Mouse (Mus musculus): ENCODE results near the gene Nxph1. TPM values are rescaled to one million over a fixed set of nuclear protein-coding genes. Genes with fewer than 3 reads are reported as not detected.

Gene Nxph1
- under 1 TPM; 0.12 to 0.16 TPM for total RNA-seq (2021)
- long read RNA-seq, experiment 1, result 0 reads
- long read RNA-seq, experiment 2, result 0 reads

- no peak for DNase-seq (ENCODE audit: low spot score in 2 of 2)
Observed at GRCm38 (mm10) chr6:8948131-8948470, at the start of gene Nxph1. TSS of gene Nxph1 (plus strand) at chr6:8948431.

DNA sequence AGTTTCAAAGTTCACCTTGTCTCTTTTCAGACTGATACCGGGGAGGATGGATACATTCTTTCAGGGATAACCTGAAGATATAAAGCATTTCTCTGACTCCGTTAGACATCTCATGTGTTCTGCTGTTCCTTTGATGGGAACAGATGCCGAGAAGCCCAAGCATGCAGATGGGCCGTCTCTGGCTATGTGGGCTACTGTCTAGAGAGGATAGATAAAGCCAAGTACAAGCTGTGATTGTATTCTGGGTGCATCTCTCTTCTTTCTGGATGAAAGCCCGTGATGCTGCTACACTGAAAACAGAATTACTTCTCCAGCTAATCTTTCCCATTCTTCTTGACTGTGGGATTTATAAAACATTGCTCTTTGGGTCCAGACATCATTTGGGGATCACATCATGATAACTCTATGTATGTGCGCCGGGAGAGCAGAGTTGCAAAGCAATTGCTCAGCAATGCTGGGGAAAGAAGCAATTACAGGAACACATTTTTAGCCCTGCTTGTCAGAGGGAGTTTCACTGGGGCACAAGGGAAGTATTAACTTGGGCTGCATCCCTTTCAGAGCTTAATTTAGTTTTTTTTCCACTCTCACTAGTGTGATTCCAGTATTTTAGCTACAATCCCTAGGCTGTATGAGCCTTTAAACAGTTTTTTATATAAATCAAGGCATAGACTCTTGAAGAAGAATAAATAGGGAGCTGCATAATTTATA, 48.1 kb upstream of the Nxph1 start:
- no peak for DNase-seq (ENCODE audit: low spot score in 2 of 2)

DNA sequence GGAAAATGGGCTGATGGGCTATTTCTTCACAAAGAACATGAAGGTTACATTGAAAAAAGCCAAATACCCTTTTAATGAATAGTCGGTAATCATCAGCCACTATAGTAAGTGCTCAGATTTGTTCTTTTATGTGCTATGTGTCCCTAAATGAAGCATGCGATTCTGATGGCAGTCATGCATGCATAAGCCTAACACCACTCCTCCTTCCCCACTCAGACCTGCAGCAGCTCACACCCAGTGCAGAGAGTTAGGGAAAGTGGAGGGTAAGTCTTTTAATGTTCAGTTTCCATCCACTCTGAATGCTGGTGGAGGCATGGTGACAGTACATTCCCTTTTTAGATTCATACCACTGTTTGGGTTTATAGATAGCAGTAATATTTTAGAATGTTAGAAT, 47.5 kb upstream of the Nxph1 start:
- DNase-seq (ENCODE audit: low spot score in 2 of 2), result no peak

GRCm38 (mm10) chr6:8907917-8908316, 40.3 kb upstream of the Nxph1 start:
- no peak for DNase-seq (ENCODE audit: low spot score in 2 of 2)

- no peak for DNase-seq (ENCODE audit: low spot score in 2 of 2)
Observed at GRCm38 (mm10) chr6:8913404-8913803, 34.8 kb upstream of the Nxph1 start.

GRCm38 (mm10) chr6:8914682-8915081, 33.5 kb upstream of the Nxph1 start:
- no peak for DNase-seq (ENCODE audit: low spot score in 2 of 2)

DNA sequence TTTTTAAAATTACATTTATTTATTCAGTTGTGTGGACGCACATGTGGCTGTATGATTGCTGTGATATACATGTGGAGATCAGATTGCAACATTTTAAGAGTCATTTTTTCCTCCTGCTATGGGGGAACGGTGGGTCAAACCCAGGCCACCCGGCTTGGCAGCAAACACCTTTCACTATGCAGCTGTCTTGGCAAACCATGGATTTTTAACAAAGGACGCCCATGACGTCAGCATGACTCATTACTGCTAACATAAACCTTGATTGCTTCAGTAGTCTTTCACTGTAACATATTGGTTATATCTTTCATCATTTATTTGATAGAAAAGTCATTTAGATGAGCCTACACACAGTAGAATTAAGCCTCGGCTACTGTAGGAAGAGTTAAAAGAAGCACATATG, 23.8 kb upstream of the Nxph1 start:
- DNase-seq (ENCODE audit: low spot score in 2 of 2), result no peak

GRCm38 (mm10) chr6:8935241-8935640, 13.0 kb upstream of the Nxph1 start:
- DNase-seq (ENCODE audit: low spot score in 2 of 2), result no peak

DNA sequence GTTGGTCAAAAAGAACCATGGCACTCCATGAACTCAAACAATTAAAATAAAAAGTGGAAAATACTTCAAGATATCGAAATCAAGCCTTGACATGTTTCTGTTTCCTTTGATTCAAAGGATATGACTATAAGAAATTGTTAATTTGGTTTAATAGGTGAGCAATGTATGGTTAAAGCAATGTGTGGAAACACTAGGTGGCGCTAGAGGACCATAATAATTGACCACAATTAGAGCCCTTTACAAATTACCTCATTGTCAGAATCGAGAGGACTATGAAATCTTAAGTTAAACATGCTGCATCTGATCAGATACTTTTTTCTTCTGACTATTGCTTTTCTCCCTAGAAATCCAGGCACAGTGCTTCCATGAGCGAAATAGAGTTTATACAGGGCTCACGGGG, 12.5 kb upstream of the Nxph1 start:
- DNase-seq (ENCODE audit: low spot score in 2 of 2), result peak in 1 of 2 experiments; percentile 47

- no peak for DNase-seq (ENCODE audit: low spot score in 2 of 2)
Observed at GRCm38 (mm10) chr6:8936168-8936567, 12.1 kb upstream of the Nxph1 start.

DNA sequence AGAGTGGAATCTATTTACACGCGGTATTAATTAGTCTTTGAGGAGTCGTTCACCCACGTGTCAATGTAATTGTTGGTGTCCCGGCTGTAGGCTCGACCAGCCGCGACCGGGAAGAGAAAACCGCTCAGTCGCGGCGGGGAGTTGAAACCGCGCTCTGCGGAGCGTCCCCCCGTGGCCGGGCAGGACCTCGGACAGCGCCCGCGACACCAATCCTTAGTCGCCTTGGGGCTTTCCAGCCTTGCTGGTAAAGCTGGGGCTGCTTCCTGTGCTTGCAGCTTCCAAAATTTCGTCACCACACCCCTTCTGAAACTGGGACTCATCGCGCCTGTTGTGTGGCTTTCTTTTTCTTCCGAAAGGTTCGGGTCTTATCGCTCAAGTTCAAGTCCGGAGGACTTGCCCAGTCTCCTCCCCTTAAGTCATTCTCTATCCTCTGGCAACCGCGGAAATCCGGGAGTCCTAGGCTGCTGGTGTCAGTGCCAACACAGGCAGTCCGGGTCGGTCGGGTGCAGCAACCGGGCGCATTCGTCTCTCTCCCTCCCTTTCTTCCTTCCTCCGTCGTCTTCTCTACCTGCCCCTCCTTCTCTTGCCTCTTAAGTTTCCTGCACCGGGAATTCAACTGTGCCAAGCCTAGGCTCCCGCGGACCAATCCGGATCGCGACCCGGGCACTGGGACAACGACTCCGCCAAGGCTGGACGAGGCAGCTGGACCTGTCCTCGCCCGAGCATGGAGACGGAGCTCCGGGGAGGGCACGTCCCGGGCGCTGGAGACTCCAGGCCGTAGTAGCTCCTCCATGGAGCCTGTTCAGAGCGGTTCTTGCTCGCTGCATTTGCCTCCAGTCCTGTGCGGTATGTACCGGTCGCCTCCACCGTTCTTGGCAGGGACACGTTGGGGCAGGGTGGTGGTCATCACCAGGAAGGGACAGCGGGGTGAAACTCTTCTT, 510 bp downstream of the Nxph1 start:
- peak; percentile 35 to 68 for DNase-seq (ENCODE audit: low spot score in 2 of 2)

DNA sequence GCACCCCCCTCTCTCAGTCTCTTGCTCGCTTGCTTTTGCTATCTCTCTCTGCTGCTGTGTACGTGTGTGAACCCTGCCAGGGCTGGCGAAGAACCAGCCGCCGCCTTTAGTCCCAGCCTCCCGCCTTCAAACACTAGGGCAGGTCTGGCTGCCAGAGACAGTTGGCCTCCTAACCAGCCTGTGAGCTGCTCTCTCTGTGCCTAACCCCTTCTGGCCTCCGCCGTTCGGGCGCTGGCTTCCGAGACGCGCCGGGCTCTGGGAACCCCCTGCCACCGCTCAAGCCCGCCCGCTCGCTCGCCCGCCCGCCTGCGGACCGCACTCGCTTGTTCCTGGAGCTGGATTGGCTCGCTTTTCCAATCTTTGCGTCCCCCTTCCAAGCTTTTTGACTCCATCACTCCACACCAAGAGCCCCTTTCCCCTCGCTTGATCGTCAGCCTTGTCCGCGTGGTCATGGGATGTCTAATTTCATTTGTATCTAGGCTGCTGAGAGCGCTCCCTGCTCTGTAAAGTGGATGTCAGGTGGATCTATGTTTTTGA, 1.5 kb downstream of the Nxph1 start:
- DNase-seq (ENCODE audit: low spot score in 2 of 2), result no peak

DNA sequence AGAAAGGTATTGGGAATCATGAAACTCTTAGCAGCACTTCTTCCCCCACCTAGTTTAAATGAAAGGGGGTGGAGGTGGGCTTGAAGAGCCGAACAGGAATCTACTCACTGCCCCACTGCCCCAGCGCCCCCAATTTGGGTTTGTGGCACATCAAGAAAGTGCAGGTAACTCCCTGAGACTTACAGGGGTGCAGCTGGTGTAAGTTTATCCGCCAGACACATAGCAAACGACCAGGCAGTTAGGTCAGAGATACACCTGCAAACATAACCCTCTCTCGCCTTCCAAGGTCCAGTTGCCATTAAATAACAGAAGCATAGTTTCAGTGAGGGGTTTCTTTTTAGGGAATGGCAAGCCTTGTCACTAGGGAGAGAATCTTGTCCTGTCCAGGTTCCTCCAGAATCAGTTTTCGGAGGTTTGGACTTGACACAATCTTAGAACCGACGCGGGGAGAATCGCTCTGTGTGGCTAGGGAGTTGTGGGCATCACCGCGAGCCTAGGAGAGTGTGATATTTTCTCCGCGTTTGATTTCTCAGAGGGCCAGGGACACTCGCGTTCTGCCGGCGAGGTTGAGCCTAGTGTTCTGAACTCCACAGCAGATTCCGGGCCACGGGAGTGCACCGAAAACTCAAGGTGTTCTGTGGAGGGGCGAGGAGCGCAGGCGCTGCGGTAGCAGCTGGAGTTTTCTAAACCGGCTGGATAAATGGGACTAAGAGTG, 2.5 kb downstream of the Nxph1 start:
- no peak for DNase-seq (ENCODE audit: low spot score in 2 of 2)

GRCm38 (mm10) chr6:8951326-8951695, 3.1 kb downstream of the Nxph1 start:
- DNase-seq (ENCODE audit: low spot score in 2 of 2), result peak in 1 of 2 experiments; percentile 22

DNA sequence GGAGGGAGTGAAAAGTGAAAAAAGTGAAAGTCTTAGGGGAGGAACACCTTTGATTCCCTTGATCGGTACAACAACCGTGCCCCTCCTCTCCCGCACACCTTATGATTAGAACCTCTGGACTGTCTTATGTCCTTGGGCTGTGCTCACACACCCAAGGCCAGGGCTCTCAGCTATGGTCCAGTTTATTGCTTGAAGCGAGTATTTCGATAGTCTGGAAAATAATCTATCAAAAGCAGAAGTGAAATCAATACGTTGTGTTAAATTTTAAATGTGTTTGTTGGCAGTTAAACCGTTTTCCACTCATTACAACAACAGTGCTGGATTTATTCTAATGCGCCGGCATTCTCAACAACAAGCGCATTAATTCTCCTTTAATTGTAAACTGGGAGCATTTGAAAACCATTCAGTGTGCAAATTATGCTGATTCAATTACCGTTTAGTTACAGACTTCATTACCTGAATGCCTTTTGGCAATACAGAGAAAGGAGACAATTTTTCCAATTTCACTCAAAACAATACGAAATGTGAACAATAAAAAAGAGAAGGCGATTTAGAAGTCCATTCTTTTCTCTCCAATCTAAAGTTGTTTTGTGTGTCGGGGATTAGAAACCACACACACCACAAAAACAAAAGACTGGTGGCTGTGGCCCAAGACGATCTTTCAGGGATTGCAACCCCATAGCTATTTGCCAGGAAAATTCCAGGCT, 3.8 kb downstream of the Nxph1 start:
- DNase-seq (ENCODE audit: low spot score in 2 of 2), result no peak

DNA sequence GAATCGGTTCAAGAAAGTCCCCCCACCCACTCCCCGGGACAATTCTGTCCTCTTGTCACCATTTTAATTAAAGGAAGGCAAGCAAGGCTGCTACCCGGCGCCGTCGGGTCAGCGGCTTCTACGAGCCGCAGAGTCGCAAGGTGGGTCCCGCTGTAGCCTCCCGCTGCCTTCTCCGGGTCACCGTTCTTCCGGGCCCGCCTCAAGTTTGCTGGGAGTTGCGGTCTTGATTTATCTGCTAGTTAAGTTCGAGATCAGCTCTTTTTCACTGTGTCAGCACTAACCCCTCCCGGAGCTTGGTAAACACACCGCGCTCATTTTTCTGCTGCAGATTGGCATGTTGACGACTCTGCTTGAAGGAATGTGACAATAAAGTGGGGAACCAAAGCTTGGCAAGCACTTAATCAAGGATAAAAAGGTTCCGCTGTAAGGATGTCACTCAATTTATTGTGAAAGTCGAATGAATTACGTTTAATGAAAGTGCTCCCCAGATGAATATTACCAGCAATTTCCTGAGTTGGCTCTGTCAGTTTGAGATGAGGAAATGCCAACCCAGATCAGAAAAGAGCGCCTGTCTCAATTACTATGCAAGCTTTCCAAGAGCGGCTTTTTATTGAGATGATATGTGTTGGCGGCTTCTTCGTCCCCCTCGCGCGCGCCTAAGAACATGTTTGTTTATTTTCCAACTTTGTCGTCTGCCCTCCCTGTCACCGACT, 7.7 kb downstream of the Nxph1 start:
- DNase-seq (ENCODE audit: low spot score in 2 of 2), result no peak

DNA sequence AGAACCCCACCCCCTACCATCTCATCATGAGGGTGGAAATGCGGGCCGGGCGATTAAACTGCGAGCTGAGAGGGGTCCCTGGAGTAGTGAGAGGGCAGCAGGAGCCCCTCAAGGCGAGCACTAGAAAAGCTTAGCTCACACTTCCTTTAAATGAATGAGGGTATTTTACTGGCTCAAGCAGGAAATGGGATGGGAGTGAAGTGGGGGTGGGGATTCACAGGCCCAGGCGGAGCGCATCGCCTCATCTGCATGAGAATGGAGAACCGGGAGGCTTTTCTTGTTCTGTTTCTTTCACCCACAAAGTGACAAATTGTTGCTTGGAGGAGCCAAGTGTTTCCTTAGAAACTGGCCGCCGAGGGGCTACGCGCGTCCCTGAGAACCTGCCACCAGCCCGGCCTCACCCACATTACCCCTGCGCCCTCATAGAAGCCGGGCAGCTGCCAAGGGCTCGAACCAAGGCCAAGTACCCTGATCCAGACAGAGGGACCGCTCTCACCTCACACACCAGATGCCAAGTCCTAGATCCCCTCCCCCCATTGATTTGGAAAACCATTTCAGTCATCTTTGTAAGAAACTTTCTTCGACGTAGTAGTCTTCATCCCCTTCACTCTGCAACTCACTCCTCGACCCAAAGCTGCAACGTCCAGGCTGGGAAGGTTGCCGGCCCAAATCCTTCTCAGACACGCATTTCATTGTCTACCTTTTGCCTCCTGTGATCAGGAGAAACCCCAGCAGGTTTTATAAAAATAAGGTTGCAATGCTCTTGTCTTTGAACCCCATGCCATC, 8.7 kb downstream of the Nxph1 start:
- no peak for DNase-seq (ENCODE audit: low spot score in 2 of 2)

GRCm38 (mm10) chr6:8957529-8957887, 9.3 kb downstream of the Nxph1 start:
- DNase-seq (ENCODE audit: low spot score in 2 of 2), result peak in 1 of 2 experiments; percentile 40

GRCm38 (mm10) chr6:8958081-8958919, 10.1 kb downstream of the Nxph1 start:
- DNase-seq (ENCODE audit: low spot score in 2 of 2), result no peak
